Mouse (Mus musculus) heart, postnatal 14 days (tissue): ENCODE results near the gene Rab11a. TPM values are rescaled to one million over a fixed set of nuclear protein-coding genes. Genes with fewer than 3 reads are reported as not detected.

ENCODE experiments used
- DNase-seq, 2 experiments: peaks; one replicate each; pipeline ENCODE4 v3.0.0; 2021 to 2022
- intact Hi-C: fragments of 180-260 bp; cut with DNase I; formaldehyde crosslinking; loops from one replicate; pipeline ENCODE4 v1.15.1; 2025
- long read RNA-seq, 2 experiments: library from polyadenylated mRNA; stranded (forward); transcript quantifications; one replicate each; pipeline ENCODE4 v2.0.0; 2021
- total RNA-seq, 2 experiments: library from RNA; stranded (reverse); gene quantifications; 2 replicates each; pipeline ENCODE4 v1.2.3; 2021

Rab11a gene
- 100 to 1,000 TPM; 216 to 231 TPM for total RNA-seq
- long read RNA-seq, experiment 1, transcript Rab11a-208 (5 exons, 2,336 nt) = major isoform, 126 of 133 reads
- long read RNA-seq, experiment 1, partial matches to known transcripts = 0 of 133 reads
- long read RNA-seq, experiment 1, other reads (novel, unspliced or antisense) = 2 of 133 reads
- long read RNA-seq, experiment 2, transcript Rab11a-208 (5 exons, 2,336 nt) = major isoform, 90 of 94 reads
- long read RNA-seq, experiment 2, partial matches to known transcripts = 1 of 94 reads
- long read RNA-seq, experiment 2, other reads (novel, unspliced or antisense) = 2 of 94 reads

DNA sequence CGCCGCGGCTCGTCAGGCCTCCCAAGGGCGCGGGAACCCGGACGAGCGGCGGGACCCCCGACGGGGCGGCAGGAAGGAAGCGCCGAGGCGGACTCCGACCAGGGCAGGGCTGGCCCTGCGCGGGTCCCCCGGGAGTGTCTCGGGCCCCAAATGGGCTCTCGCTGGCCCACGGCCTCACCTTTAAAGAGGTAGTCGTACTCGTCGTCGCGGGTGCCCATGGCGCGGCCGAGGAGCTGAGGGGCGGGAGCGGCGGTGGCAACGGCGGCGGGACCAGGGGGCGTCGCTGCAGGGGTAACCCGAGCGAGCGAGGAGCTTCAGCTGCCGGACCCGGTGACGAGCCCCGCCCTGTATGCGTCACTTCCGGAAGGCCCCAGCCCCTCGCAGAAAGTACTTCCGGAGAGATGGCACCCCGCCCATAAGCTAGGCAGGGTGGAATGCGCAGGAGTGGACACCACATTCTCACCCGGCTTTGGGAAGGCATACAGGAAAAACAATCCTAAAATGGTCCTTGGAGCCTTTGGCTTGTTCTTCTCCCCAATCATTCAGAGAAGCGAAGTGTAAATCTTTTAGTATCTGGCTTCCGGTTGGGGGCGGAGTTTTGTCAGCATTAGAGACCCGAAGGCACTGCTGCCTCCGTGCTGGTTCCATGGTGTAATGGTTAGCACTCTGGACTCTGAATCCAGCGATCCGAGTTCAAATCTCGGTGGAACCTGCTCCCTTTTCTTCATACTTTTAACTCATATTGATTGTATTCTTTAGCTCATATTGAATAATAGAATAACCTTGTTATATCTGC is at the start of gene Rab11a:
Rab11a (minus strand) TSS at position 353 of the 796 bp plus-strand sequence.
- intact Hi-C loops = loop anchor here (5.0 kb wide), 1 partner anchor 75 kb away; the partner anchor contains the start of gene Dennd4a
- peak; percentile 97 to 99 for DNase-seq

DNA sequence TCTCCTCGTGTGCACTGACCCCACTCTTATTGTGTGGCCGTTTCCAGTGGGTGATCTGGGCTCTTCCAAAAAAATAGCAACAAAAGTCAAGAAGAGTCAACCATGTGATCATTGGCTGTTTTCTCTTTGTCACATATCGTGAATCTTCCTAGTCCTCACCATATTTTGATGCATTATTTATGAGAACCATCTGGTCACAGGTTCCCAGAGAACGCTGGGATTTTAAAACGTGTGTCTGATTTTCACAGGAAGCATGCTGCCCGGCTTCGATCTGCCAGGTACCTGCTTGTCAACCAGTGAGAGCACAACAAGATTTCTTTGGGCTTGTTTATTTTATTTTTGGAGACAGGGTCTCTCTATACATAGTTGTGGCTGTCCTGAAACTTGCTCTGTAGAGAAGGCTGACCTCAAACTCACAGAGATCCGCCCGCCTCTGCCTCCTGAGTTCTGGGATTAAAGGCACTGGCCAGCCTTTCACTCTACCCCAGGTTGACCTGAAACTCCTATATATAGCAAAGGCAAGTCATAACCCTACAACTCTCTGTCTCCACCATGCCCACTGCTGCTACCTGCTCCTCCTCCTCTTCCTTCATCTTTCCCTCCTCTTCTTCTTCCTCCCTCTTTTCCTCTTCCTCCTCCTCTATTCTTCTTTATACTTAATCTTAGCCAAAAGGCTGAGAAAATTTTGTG is 48.8 kb upstream of the Rab11a start:
- intact Hi-C loops = no loop called here
- DNase-seq = no peak

DNA sequence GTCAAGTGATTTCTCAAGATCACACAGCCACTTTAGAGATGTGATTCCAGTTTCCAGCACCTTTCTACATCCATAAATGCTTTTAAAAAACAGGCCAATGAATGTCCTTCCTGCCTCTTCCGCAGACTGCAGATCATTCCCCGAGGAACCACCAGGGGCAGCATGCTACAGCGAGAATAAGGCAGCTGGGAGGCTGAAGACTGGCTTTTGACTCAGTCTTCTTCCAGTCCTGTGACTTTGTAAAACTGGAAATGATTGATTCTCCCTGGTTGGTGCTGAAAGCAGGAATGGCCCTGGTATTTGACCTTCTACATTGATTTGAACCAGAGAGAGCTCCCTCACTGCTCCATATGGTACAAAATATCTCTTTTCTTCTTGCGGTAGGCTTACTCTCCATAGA is 47.3 kb upstream of the Rab11a start:
- intact Hi-C loops = loop anchor here (5.0 kb wide), 1 partner anchor 77 kb away; no protein-coding TSS in a partner anchor

DNA sequence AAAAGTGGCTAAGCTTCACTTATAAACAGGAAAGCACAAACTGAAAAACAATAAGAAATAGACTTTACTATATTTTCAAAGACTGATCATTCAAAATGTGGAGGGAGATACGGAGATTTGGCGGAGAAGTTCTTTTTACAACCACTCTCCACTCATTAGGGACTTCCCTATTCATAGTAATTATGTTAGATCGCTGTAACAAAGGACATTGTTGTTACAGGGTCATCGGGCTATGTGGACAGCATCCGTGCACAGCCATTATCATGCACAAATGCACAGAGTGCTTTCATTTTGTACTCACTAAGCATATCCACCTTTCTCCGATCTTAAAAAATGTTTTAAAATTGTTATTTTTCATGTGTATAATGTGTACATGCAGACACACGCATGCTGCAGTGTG is 46.0 kb upstream of the Rab11a start:
- no peak for DNase-seq
- intact Hi-C loops = loop anchor here (5.0 kb wide), 1 partner anchor 79 kb away; no protein-coding TSS in a partner anchor

More for the DNA sequence above, 47.3 kb upstream of the Rab11a start:
- peak; percentile 68 to 78 for DNase-seq

DNA sequence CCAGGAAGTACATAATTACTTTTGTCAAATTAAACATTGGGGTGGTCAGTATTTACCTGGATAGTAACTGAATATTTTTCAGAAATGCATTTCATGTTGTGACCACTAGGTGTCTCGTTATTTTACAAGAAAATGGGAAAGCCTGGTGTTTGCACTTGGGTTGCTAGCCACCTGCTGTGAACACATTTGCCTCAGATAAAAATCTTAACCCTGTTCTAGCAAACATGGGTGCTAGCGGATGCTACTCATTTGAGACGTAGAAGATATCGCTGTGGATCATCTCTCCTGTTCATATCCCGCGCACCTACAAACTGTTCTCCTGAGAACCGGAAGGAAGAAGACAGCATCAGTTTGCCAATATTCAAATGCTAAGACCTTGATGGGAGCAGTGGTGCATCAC is 42.1 kb upstream of the Rab11a start:
- no peak for DNase-seq
- intact Hi-C loops = loop anchor here (2.0 to 5.0 kb wide), 5 partner anchors 33 to 181 kb away; partner anchors contain the start of genes Dennd4a and Ints14

DNA sequence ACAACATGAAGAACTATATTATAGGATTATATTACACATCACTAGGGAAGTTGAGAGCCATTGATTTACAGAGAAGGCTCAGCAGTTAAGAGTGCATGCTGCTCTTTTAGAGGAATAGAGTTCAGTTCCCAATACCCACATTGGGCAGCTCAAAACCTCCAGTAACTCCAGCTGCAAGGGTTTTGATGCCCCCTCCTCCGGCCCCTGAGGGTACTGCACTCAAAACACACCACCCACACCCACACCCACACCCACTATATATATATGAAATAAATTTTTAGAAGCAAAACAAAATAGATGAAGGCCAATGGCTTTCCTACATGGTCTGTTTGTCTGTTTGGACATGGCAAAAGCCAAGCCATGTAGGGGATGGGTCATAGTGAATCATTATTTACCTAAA is 40.6 kb upstream of the Rab11a start:
- intact Hi-C loops = loop anchor here (2.0 to 5.0 kb wide), 3 partner anchors 34 to 183 kb away; partner anchors contain the start of genes Dennd4a and Ints14
- no peak for DNase-seq

DNA sequence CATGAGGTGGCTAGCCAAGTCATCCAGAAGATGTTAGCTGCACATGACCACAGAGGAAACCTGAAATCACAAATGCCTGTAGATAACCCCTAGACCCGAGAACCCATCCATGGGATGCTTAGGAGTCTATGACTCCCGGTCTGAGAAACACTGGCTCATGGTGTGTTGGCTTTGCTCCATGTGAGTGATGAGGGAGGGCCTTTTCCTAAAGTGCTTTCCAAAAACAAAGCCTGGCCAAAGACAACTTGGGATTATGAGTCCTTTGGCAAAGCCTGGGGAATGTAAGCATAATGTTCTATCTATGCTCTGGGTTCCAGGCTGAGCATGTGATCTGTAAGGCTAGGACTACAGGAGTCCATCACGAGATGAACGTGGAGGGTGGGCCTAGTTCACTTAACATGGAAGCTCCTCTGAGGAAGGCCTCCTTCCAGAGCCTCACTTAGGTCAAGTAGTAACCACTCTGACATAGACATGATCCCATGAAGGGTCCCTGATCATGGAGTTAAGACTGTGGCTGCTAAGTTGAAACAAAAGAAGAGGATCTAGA is 40.0 kb upstream of the Rab11a start:
- no peak for DNase-seq
- intact Hi-C loops = loop anchor here (5.0 kb wide), 1 partner anchor 35 kb away; the partner anchor contains the start of gene Dennd4a

DNA sequence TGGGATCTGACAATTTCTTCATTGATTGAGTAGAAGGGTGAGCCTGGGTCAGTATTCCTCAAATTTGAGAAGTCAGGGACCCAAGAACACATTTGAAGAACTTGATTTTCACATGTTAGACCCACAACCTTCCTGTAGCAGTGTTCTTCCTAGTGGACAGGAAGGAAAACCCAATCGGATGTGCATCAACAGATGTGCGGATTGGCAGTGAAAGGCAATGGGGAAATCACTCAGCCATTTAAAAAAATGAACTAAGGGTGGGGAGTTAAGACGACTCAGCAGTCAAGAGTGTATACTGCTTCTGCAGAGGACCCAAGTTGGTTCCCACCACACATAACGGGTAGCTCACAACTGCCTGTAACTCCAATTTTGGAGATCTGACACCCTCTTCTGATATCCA is 37.9 kb upstream of the Rab11a start:
- no peak for DNase-seq
- intact Hi-C loops = loop anchor here (5.0 kb wide), 1 partner anchor 37 kb away; the partner anchor contains the start of gene Dennd4a

DNA sequence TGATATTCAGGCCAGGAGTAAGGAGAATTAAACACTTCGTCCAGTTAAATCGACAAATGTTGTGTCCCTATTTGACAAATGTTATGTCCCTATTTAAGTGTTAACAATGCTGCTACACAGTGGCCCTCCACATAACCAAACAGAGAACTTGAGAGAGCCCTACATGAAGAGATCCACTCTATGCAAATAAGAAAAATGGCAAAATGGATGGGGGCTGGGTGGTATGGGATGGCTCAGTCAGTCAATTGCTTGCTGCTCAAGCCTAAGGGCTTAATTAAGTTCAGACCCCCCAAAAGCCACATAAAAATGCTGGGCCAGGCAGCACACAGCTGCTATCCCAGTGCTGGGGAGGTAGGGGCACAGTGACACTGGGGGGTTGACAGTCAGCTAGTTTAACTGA is 37.3 kb upstream of the Rab11a start:
- no peak for DNase-seq
- intact Hi-C loops = loop anchor here (5.0 kb wide), 2 partner anchors 37 to 428 kb away; partner anchors contain the start of gene Dennd4a

DNA sequence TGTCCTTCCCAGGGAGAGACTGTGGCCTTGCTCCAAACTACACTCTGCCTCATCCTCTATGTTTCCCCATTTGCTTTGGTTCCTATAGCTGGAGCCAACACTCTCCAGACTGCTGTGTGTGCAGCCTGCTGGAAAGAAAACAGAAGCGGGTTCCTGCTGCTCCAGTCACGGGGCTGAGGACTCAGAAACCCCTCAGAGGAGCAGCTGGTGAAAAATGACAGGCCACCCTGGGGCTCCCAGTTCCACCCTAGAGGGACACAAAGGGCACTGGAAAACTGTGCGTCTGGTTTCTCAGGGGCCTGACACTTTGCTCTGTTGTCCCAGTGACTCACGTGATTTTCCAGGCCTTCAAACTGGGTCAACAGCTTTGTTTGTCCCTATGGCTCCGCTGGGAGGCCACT is 36.9 kb upstream of the Rab11a start:
- intact Hi-C loops = loop anchor here (5.0 kb wide), 1 partner anchor 427 kb away; no protein-coding TSS in a partner anchor
- DNase-seq = peak; percentile 16 to 20

DNA sequence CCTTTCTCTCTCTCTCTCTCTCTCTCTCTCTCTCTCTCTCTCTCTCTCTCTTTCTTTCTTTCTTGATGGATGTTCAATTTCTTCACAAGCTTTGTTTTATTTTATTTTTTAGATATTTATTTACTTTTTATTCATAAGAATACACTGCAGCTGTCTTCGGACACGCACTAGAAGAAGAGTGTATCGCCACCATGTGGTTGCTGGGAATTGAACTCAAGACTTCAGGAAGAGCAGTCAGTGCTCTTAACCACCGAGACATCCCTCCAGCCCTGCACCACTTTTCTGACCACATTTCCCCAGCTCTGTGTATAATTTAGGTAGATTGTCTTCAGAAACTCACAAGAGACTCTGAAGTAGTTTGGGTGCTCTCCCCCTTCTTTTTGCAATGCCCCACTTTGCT is 36.4 kb upstream of the Rab11a start:
- intact Hi-C loops = loop anchor here (5.0 kb wide), 1 partner anchor 427 kb away; no protein-coding TSS in a partner anchor
- DNase-seq = no peak

DNA sequence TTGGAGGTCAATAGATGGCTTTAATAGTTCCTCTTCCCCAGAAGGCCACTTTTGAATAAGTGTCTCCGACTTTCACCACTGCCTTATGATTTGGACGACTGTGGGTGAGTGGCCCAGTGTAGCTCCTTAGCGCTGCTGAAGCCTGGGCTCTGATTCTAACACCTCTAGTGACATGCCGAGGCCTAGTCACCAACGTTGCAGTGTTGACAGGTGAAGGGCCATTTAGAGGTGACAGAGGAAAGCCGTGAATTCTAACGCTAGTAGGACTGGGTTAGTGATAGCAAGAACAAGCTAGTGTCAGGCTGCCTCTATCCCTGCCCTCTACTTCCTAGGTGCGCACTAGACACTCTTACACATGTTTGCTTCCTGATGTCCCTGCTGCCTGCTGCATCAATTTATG is 35.7 kb upstream of the Rab11a start:
- intact Hi-C loops = loop anchor here (5.0 kb wide), 1 partner anchor 426 kb away; no protein-coding TSS in a partner anchor
- DNase-seq = no peak

DNA sequence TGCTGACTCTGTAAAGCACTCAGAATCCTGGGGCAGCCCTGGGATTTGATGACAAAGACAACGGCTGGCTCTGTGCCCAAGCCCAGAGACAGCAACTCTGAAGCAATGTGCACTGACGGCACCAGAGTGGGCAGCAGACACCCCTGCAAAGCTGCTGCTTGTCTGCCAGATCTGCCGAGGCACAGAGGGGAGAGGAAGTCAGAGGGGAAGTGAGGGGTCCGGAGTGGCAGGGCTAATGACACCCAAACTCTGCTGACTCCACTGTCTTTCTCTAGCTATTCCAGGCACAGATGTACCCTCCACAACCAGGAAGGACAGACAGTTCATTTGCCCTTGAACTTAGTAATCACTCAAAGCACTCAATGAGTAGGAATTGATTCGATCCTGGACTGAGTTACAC is 33.7 kb upstream of the Rab11a start:
- DNase-seq = peak; percentile 54 to 61
- intact Hi-C loops = loop anchor here (5.0 kb wide), 1 partner anchor 424 kb away; no protein-coding TSS in a partner anchor

DNA sequence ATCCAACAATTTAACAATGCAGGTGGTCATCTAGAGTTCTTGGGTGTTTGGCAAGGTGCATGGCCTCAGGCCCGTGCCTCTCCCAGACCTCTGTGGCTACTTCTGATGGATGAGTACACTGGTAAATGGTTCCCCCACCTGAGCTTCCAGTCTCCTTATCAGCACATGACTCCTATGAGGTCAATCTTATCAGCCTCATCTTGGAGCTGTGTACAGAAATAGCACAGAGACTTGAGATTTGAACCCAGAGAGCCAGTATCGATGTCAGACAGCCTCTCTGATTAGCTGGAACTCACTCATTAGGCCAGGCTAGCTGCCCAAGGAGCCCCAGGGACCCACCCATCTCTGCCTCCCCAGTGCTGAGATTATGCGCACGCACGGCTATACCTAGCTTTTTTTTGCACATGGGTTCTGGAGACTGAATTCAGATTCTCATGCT is 32.9 kb upstream of the Rab11a start:
- no peak for DNase-seq
- intact Hi-C loops = loop anchor here (5.0 kb wide), 1 partner anchor 423 kb away; no protein-coding TSS in a partner anchor

DNA sequence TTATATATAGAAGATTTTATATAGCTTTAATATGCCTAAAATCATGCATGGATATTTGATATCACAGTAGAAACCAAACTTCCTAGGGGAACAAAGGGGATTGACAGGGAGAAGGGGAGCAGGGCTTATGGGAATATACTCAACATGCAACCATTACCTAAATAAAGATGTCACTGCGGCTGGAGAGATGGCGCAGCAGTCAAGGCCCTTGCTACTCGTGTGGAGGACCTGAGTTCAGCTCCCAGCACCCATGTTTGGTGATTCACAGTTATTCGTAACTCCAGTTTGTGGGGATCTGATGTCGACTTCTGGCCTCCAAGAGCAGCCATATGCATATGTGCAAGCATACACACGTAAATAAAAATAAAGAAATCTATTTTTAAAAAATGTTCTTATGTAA is 32.4 kb upstream of the Rab11a start:
- intact Hi-C loops = loop anchor here (5.0 kb wide), 1 partner anchor 423 kb away; no protein-coding TSS in a partner anchor
- DNase-seq = no peak

DNA sequence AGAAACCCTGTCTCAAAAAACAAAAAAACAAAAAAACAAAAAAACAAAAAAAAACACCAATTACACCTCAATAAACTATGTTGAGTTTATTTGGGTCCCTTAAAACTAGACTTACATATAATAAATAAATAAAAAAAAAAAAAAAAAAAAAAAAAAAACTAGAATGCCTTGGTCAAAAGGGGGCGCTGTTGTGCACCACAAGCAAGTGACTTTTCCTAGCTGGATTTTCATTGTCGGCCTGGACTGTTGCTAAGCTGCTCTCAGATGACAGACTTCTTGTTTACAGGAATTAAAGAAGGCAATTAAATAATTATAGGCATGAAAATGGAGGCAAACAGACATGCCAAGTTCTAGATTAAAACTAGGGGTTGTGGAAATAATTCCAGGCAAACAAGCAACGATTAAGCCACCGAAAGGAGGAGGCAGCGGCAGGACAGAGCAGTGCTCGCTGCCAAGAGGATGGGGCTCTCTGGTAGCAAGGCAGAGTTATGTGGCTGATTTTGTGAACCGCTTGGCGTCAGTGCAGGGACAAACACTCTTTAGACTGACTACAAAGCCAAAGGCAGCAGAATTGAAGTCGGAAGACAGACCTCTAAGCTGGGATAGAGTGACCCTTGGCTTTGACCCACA is 31.6 kb upstream of the Rab11a start:
- DNase-seq = peak; percentile 55 to 65
- intact Hi-C loops = no loop called here

DNA sequence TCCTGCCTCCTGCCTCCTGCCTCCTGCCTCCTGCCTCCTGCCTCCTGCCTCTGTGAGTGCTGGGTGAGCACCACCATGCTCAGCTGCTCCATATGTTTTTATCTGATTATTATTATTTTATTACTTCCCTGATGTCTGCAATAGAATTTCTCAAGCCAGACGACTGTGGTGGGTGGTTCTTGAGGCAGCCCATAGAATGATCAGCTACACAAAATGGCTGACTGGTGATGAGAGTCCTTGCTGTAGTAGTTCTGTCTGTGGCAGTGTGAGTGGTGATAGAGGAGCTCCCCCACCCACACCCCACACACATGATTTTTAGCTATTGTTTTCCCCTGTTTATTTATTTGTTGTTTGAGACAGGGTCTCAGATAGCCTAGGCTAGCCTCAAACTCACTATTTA is 30.2 kb upstream of the Rab11a start:
- DNase-seq = no peak
- intact Hi-C loops = no loop called here

DNA sequence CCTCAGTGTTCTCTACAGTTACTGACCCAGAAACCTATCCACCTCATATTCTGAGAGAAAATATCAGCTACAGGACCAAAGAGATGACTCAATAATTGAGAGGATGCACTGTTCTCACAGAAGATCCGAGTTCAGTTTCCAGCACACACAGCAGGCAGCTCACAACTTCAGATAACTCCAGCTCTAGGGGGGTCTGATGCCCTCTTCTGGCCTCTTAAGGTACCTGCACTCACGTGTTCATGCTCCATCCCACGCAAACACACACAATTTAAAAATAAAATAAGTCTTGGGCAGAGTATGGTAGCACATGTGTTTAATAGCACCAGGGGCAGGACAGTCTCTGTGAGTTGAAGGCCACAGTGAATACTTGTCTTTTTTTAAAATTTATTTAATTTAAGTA is 28.6 kb upstream of the Rab11a start:
- no peak for DNase-seq
- intact Hi-C loops = no loop called here

DNA sequence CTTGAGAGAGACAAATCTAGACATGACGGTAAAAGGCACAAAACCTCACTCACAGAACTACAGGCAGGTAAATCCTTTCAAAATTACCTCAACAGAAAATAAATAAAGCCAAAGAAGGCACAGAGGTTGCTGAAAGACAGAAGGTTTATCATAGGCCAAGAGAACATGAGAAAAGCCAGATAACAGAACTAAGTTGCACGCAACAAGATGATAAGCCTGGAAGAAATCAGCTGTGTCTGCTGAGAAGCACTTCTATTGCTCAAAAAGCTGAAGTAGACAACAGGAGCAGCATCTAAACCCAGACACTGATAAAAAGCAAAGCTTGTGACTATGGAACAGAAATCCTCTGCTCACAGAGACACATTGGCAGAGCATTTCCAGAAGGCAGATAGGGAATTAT is 27.3 kb upstream of the Rab11a start:
- intact Hi-C loops = no loop called here
- DNase-seq = no peak
